Mouse (Mus musculus) lung, postnatal 0 days (tissue): ENCODE results near the gene Inca1. TPM values are rescaled to one million over a fixed set of nuclear protein-coding genes. Genes with fewer than 3 reads are reported as not detected.

Experiments
- ATAC-seq: fragments of 200-750 bp; cut with Nextera tagmentation; 2 replicates; pipeline ENCODE4 v1.8.0; 2017; ENCODE audit warnings: moderate library complexity
- DNase-seq: peaks from one replicate; pipeline ENCODE4 v3.0.0-alpha.2; 2016; ENCODE audit warnings: low spot score
- H3K27ac ChIP-seq: fragments of 300-500 bp; sonication (generic); 2 replicates; pipeline ENCODE4 v1.5.1; 2014; ENCODE audit warnings: antibody characterized with exemption, mild to moderate bottlenecking, low read length, mixed read lengths
- H3K27me3 ChIP-seq: fragments of 300-500 bp; sonication (generic); replicated peaks from 2 replicates; pipeline ENCODE4 v1.6.1; 2014; ENCODE audit warnings: low read length, mixed read lengths; ENCODE audit not compliant: insufficient read depth
- H3K36me3 ChIP-seq: fragments of 300-500 bp; sonication (generic); 2 replicates; pipeline ENCODE4 v1.6.1; 2014; ENCODE audit warnings: low read length, mixed read lengths; ENCODE audit not compliant: insufficient read depth
- H3K4me1 ChIP-seq: fragments of 300-500 bp; sonication (generic); 2 replicates; pipeline ENCODE4 v1.6.1; 2014; ENCODE audit warnings: antibody characterized with exemption, low read depth, low read length, mixed read lengths; ENCODE audit not compliant: insufficient read depth
- H3K4me2 ChIP-seq: fragments of 300-500 bp; sonication (generic); replicated peaks from 2 replicates; pipeline ENCODE4 v1.6.1; 2014; ENCODE audit warnings: low read depth, mild to moderate bottlenecking, low read length, moderate library complexity, mixed read lengths
- H3K4me3 ChIP-seq: fragments of 300-500 bp; sonication (generic); 2 replicates; pipeline ENCODE4 v1.5.1; 2014; ENCODE audit warnings: low read depth, low read length
- H3K9ac ChIP-seq: fragments of 300-500 bp; sonication (generic); replicated peaks from 2 replicates; pipeline ENCODE4 v1.6.1; 2014; ENCODE audit warnings: low read depth, mild to moderate bottlenecking
- H3K9me3 ChIP-seq: fragments of 300-500 bp; sonication (generic); 2 replicates; pipeline ENCODE4 v1.6.1; 2016; ENCODE audit warnings: low read length, mixed read lengths
- CTCF ChIP-seq: IDR thresholded peaks from 2 replicates; pipeline ENCODE4 v1.5.1; 2016; ENCODE audit warnings: antibody characterized with exemption, mild to moderate bottlenecking
- EP300 ChIP-seq: IDR thresholded peaks from 2 replicates; pipeline ENCODE4 v1.6.1; 2016; ENCODE audit warnings: antibody characterized with exemption, mild to moderate bottlenecking, control low read depth
- WGBS: fragments of 180-500 bp; shearing (Covaris S2); extraction: QIAGEN DNeasy Blood & Tissue Kit; methylation state at CpG from one replicate; pipeline ENCODE4 v1.1.7; 2014; 5-methylcytosine and 5-hydroxymethylcytosine counted together
- polyA plus RNA-seq: library from polyadenylated mRNA; unstranded; fragments of >200 nt; fragmentation: Nextera tagmentation; extraction: Ambion mirVana; gene quantifications from 2 replicates; pipeline ENCODE4 v1.2.1, GENCODE M21; 2015

Inca1 gene
- polyA plus RNA-seq, 1 experiment from 2014 or later, result 2.4 TPM

DNA sequence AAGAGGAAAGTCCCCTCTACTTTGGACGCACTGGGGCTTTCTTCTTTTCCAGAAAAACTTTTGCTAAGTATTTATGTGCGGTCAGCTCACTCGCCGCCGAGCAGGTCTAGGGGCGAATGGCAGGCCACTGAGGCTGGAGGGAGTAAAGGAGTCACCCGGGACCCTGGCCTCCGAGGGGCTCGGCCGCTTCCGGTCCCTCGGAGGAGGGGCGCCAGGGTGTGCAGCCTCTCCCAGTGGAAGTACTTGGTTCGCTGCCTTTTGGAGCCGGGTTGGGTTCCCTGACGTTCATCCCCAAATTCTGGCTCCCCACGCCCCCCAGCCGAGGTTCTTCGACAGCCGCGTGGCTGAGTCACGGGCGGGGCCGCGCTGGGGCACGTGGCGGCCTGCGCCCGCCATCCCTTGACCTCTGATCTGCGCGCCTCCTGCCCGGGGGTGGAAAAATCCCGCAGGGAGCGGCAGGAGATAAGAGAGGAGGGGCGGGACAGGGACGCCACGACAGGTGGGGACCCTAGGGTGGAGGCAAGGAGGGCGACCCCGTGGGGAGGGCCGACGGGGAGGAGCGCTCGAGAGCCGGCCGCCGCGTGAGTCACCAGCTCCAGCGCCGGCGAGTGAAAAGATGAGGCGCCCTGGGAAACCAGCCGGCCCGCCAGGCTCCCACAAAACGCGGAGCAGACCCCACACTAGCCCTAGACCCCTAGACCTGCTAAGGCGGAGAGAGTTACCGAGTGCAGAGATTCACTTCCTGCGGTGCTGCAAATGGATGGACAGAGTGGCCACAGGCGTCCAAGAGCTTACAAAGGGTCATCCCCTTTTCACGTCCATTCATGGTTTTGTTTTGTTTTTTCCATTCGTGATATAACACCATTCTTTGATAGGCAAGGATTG is 44.1 kb downstream of the Inca1 start:
- under 1% methylated on average over 53 of the region's 61 CpGs for WGBS

DNA sequence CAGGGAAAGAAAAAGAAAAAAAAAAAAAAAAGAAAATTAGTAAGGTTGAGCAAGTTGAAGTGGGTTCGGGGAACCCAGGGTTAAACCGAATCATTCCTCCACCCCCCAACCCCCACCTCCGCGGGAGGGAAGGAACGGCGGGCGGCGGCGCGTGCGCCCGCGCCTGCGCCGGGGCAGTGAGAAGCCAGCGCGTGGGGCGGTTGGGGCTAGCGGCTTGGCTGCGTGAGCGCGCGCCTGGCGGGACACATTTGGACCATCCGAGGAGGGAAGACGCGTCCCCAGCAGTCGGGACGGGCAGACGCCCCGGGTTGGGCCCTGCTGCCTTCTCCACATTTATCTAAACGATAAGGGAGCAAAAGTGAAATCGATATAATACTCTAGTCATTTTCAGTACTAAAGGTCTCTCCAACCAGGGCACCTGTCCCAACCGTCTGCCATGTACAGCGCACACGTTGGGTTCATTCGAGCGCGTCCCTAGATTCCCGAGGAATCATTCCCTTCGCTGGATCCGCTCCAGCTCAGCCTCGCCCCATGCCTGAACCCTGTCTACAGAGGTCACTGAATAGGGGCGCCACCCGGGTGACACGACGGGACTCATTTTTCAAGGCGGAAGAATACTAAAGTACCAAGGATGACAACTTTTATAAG is 44.9 kb downstream of the Inca1 start:
- DNase-seq, result peak; percentile 94
- peak overlapping the region; percentile 74 for H3K4me2 ChIP-seq
- peaks cover 22% of the 10 kb centered on the region for H3K4me1 ChIP-seq
- peak overlapping the region; percentile 99 for H3K4me3 ChIP-seq
- WGBS, result under 1% methylated on average over 48 of the region's 48 CpGs
- ATAC-seq, result peak; percentile 71
- H3K9me3 ChIP-seq, result no peaks in the 10 kb centered on the region
- H3K9ac ChIP-seq, result peak overlapping the region; percentile 98; the same call in 1 of the 2 replicates
- H3K27ac ChIP-seq, result peak overlapping the region; percentile 99
- TF ChIP-seq EP300, result peak; percentile 22; the same call in 1 of the 2 replicates
- TF ChIP-seq CTCF, result no peak
- H3K36me3 ChIP-seq, result peaks cover 18% of the 10 kb centered on the region
- no peaks in the 10 kb centered on the region for H3K27me3 ChIP-seq

More for the DNA sequence above, 44.1 kb downstream of the Inca1 start:
- H3K4me1 ChIP-seq, result peaks cover 22% of the 10 kb centered on the region
- no peaks in the 10 kb centered on the region for H3K27me3 ChIP-seq
- peak overlapping the region; percentile 10 for H3K9ac ChIP-seq
- no peak for TF ChIP-seq CTCF
- peak; percentile 2; the same call in 1 of the 2 replicates for TF ChIP-seq EP300
- H3K4me3 ChIP-seq, result peak overlapping the region; percentile 99
- H3K4me2 ChIP-seq, result peak overlapping the region; percentile 74
- H3K36me3 ChIP-seq, result peaks cover 13% of the 10 kb centered on the region
- no peaks in the 10 kb centered on the region for H3K9me3 ChIP-seq
- peak; percentile 67 for DNase-seq
- peak; percentile 15 for ATAC-seq
- peak overlapping the region; percentile 99 for H3K27ac ChIP-seq

DNA sequence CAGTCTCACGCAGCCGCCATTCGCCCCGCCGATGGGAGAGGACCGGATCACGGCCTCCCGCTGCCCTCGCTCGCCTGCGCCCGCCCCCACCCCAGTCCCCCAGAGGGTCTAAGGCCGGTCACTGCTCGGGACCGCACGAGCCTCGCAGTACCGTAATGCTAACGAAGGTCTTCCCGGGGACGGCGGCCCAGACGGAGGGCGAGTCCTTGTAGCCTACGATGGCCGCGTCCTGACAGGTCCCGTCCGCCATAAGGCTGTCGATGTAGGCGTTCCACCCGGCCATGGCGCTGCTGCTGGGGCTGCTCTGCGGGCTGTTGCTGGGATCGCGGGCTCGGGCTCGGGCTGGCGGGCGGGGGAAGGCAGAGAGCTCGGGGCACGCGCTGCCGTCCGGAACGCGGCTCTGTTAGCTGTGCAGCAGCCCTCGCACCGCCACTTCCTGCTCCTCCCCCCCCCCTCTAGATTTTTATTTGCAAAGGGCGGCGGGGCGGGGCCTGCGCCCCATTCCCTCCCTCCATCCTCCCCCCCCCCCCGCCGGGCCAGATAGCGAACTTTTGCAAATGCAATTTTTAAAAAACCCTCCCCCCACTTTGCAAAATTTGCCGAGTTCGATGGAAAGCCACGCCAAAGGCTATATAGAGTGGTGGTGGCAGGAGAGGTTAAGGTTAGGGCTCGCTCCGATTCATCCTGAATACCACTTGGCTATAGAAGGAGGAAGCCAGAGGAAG is 45.6 kb downstream of the Inca1 start, which contains the start of gene Pfn1:
Gene Pfn1 (minus strand): TSS at position 447 of the 725 bp plus-strand sequence.
- peak; percentile 94 for DNase-seq
- Histone ChIP-seq H3K9ac (peak within 1 kb of the TSS; percentile 98), H3K4me3 (peak within 1 kb of the TSS; percentile 99), H3K27ac (peak within 1 kb of the TSS; percentile 99), H3K36me3 (peaks cover 25% of the 10 kb centered on the region), H3K4me2 (peak within 1 kb of the TSS; percentile 74), H3K9me3 (no peaks in the 10 kb centered on the region), H3K27me3 (no peaks in the 10 kb centered on the region), H3K4me1 (peaks cover 22% of the 10 kb centered on the region)
- under 1% methylated on average over 34 of the region's 61 CpGs for WGBS
- ATAC-seq, result peak; percentile 73
- TF ChIP-seq CTCF (no peak), EP300 (peak; percentile 48; the same call in 1 of the 2 replicates)

DNA sequence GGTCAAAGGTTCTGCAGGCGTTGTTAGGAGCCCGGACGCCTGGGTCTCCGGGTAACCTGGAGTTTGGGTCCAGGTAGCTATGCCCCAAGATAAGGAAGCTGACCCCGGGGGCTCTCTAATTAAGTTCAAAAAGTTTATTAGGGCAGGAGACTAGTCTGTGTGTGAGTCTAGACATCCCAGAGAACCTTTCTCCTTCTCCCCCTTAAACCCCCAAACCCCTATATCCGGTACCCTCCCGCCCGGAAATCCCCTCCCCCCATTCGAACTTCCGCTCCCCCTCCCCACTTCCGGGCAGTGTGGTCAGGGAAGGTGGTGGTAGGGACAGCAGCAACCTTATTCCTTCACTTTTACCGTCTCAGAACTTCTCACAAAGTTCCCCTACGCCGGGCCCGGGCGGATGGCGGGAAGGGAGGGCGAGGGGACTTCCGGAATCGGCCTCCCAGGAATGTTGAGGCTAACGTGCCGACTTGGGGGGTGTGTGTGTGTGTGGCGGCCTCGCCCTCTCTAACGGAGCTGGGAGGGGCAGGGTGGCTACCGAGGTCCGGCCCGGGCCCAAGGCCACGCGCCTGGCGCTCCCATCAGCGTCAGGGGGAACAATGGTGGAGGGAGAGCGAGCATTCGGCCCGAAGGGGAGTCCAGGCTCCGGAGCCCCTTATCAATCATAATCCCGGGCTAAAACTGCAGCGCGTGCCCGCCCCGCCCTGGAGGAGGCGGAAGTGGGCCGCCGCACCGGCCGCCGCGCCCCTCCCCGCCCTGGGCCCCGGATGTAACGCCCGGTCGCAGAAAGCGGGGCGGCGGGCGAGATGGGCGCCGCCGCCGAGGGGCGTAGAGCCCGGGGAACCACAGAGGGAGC is 46.4 kb downstream of the Inca1 start:
- DNase-seq, result peak; percentile 78
- WGBS, result 1% methylated on average over 54 of the region's 63 CpGs
- peak overlapping the region; percentile 98 for H3K9ac ChIP-seq
- peak; percentile 66 for ATAC-seq
- no peaks in the 10 kb centered on the region for H3K27me3 ChIP-seq
- peaks cover 27% of the 10 kb centered on the region for H3K4me1 ChIP-seq
- H3K36me3 ChIP-seq, result peaks cover 31% of the 10 kb centered on the region
- peak overlapping the region; percentile 99 for H3K27ac ChIP-seq
- no peaks in the 10 kb centered on the region for H3K9me3 ChIP-seq
- H3K4me2 ChIP-seq, result peak overlapping the region; percentile 74
- TF ChIP-seq CTCF (no peak), EP300 (no peak)
- peak overlapping the region; percentile 99 for H3K4me3 ChIP-seq

DNA sequence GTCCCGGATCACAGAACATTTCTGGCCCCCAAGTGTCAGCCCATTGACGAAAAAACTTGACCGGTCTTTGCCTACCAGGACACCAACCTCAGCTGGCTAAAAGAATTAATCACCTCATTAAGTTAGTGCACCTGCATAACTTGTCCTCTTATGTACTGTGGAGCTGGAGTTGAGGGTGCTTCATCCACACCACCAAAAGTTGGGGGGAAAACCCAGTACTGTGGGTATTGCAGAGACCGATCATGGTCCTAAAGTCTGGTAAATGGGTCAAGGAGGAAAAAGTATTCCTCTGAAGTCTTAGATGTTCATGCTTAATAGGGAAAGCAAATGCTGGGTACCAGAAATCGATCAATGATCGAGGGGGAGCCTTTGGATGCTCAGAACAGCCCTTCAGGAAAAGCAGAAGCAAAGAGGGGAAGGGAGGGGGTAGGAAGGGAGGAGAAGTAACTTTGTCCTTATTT is 47.0 kb downstream of the Inca1 start:
- H3K36me3 ChIP-seq, result peaks cover 31% of the 10 kb centered on the region
- peak overlapping the region; percentile 99 for H3K27ac ChIP-seq
- TF ChIP-seq EP300 (no peak), CTCF (no peak)
- no peaks in the 10 kb centered on the region for H3K9me3 ChIP-seq
- WGBS, result 20% methylated on average over 6 of the region's 6 CpGs
- no peaks in the 10 kb centered on the region for H3K27me3 ChIP-seq
- H3K4me3 ChIP-seq, result peak overlapping the region; percentile 99
- DNase-seq (peak; percentile 70), ATAC-seq (no peak)
- peaks cover 27% of the 10 kb centered on the region for H3K4me1 ChIP-seq
- H3K4me2 ChIP-seq, result peak overlapping the region; percentile 74
- peak overlapping the region; percentile 98 for H3K9ac ChIP-seq
